Mouse (Mus musculus) heart, embryonic 14.5 days (tissue): ENCODE results near the gene Krtap4-9. TPM values are rescaled to one million over a fixed set of nuclear protein-coding genes. Genes with fewer than 3 reads are reported as not detected.
"Not testable (repeated sequence)": the region's sequence is repeated elsewhere in the genome, so short reads cannot be mapped to it uniquely, and the experiment has no call there.

ENCODE experiments used
- ATAC-seq: fragments of 200-750 bp; cut with Nextera tagmentation; 2 replicates; pipeline ENCODE4 v1.8.0; 2017; ENCODE audit warnings: low read depth, moderate TSS enrichment; ENCODE audit not compliant: insufficient number of reproducible peaks, insufficient read depth, low FRiP score
- H3K27ac ChIP-seq, 2 experiments: fragments of 200-500 bp in 1 of 2; fragments of 300-500 bp in 1 of 2; sonication (generic) in 1 of 2; replicated peaks in 1 of 2; 2 replicates each; pipeline ENCODE4 v1.5.1; 2012 to 2014; ENCODE audit warnings: low read depth in 2 of 2, low read length in 2 of 2, control low read depth in 1 of 2, mild to moderate bottlenecking in 1 of 2, mixed read lengths in 1 of 2; ENCODE audit not compliant: control insufficient read depth in 1 of 2, insufficient read depth in 1 of 2
- H3K27me3 ChIP-seq: fragments of 300-500 bp; sonication (generic); 2 replicates; pipeline ENCODE4 v1.6.1; 2014; ENCODE audit warnings: mild to moderate bottlenecking, low read length, control low read depth; ENCODE audit not compliant: control insufficient read depth, insufficient read depth
- H3K36me3 ChIP-seq: fragments of 300-500 bp; sonication (generic); 2 replicates; pipeline ENCODE4 v1.6.1; 2014; ENCODE audit warnings: mild to moderate bottlenecking, control low read depth, low read length, mixed read lengths; ENCODE audit not compliant: control insufficient read depth, insufficient read depth
- H3K4me1 ChIP-seq, 2 experiments: fragments of 200-500 bp in 1 of 2; fragments of 300-500 bp in 1 of 2; sonication (generic) in 1 of 2; 2 replicates each; pipeline ENCODE4 v1.6.1; 2012 to 2014; ENCODE audit warnings: low read length in 2 of 2, control low read depth in 1 of 2, mixed read lengths in 1 of 2; ENCODE audit not compliant: control insufficient read depth in 2 of 2, insufficient read depth in 2 of 2
- H3K4me2 ChIP-seq: fragments of 300-500 bp; sonication (generic); 2 replicates; pipeline ENCODE4 v1.6.1; 2014; ENCODE audit warnings: mild to moderate bottlenecking, low read length
- H3K4me3 ChIP-seq, 2 experiments: fragments of 200-500 bp in 1 of 2; fragments of 300-500 bp in 1 of 2; sonication (generic) in 1 of 2; 2 replicates each; pipeline ENCODE4 v1.5.1; 2012 to 2014; ENCODE audit warnings: low read length in 2 of 2, mild to moderate bottlenecking in 2 of 2, control low read depth in 1 of 2, low read depth in 1 of 2, moderate library complexity in 1 of 2; ENCODE audit not compliant: control insufficient read depth in 1 of 2, insufficient read depth in 1 of 2
- H3K9ac ChIP-seq: fragments of 300-500 bp; sonication (generic); 2 replicates; pipeline ENCODE4 v1.6.1; 2014; ENCODE audit warnings: mild to moderate bottlenecking, low read length
- H3K9me3 ChIP-seq: fragments of 300-500 bp; sonication (generic); 2 replicates; pipeline ENCODE4 v1.6.1; 2016; ENCODE audit warnings: low read length, control low read depth; ENCODE audit not compliant: control insufficient read depth
- WGBS: fragments of 180-500 bp; shearing (Covaris S2); extraction: QIAGEN DNeasy Blood & Tissue Kit; methylation state at CpG from one replicate; pipeline ENCODE4 v1.1.7; 2014; 5-methylcytosine and 5-hydroxymethylcytosine counted together
- polyA plus RNA-seq: library from polyadenylated mRNA; unstranded; fragments of >200 nt; fragmentation: Nextera tagmentation; extraction: Ambion mirVana; gene quantifications from 2 replicates; pipeline ENCODE4 v1.2.1, GENCODE M21; 2014

Krtap4-9 gene
- polyA plus RNA-seq = not detected in 2 replicates

DNA sequence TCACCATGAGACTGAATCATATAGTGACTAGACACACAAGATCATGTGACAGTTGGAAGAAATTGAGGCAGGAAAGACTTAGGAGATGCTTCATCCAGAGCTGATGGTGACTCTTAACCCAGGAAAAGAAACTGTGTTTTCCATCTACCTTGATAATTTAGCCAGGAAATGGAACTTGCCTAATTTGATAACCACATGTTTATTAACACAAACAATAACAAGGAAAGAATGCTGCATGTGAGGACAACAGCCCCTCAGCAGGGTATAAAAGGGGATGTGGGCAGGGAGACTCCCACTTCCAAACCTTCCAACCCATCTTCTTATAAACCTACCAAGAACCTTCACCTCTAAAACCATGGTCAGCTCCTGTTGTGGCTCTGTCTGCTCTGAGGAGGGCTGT, at the start of gene Krtap4-9:
Gene Krtap4-9, plus strand, starts transcription at position 301 of the 400 bp plus-strand sequence.
- not testable (repeated sequence) for H3K9me3 ChIP-seq, H3K36me3 ChIP-seq, ATAC-seq, H3K4me2 ChIP-seq, H3K9ac ChIP-seq, H3K4me1 ChIP-seq, H3K27me3 ChIP-seq, H3K4me3 ChIP-seq, H3K27ac ChIP-seq

GRCm38 (mm10) chr11:99743985-99744384, 41.0 kb upstream of the Krtap4-9 start:
- Histone ChIP-seq H3K36me3 (no peaks in the 10 kb centered on the region), H3K9me3 (no peaks in the 10 kb centered on the region), H3K27ac (no peak overlapping the region), H3K4me3 (no peak overlapping the region), H3K27me3 (no peaks in the 10 kb centered on the region), H3K4me1 (no peaks in the 10 kb centered on the region), H3K9ac (no peak overlapping the region), H3K4me2 (no peak overlapping the region)
- ATAC-seq = no peak
- WGBS = 73% methylated on average over 3 of the region's 3 CpGs

GRCm38 (mm10) chr11:99758877-99759276, 26.1 kb upstream of the Krtap4-9 start:
- WGBS = 89% methylated on average over 1 of the region's 1 CpGs
- no peaks in the 10 kb centered on the region for H3K36me3 ChIP-seq
- no peaks in the 10 kb centered on the region for H3K27me3 ChIP-seq
- no peak overlapping the region for H3K27ac ChIP-seq
- H3K9ac ChIP-seq = no peak overlapping the region
- no peaks in the 10 kb centered on the region for H3K4me1 ChIP-seq
- no peak overlapping the region for H3K4me3 ChIP-seq
- no peak for ATAC-seq
- no peaks in the 10 kb centered on the region for H3K9me3 ChIP-seq
- no peak overlapping the region for H3K4me2 ChIP-seq

DNA sequence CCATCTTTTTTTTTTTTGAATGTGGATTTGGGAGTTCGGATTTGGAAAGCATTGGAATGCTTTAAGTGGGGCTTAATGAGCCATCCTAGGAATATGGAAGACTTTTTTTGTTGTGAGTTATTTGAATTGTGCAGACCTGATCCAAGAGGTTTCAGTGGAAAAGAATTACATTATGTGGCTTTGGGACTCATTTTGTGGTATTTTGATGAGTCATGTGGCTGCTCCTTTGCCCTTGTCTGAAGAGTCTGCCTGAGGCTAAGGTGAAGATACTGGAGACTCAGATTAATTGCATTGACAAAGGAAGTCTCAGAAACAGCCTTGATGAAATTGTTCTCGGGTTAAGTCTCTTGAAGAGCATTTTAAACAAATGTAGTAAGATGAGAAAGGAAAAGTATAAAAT, 16.6 kb upstream of the Krtap4-9 start:
- Histone ChIP-seq H3K27me3 (no peaks in the 10 kb centered on the region), H3K36me3 (no peaks in the 10 kb centered on the region), H3K9ac (no peak overlapping the region), H3K4me3 (no peak overlapping the region), H3K27ac (no peak overlapping the region), H3K4me2 (no peak overlapping the region), H3K4me1 (no peaks in the 10 kb centered on the region), H3K9me3 (no peaks in the 10 kb centered on the region)
- 70% methylated on average over 2 of the region's 2 CpGs for WGBS
- ATAC-seq = no peak

GRCm38 (mm10) chr11:99772813-99773212, 12.2 kb upstream of the Krtap4-9 start, which contains the start of gene Gm11595:
Gene Gm11595 (minus strand): TSS chr11:99772913.
- not testable (repeated sequence) for ATAC-seq

GRCm38 (mm10) chr11:99778401-99778800, 6.6 kb upstream of the Krtap4-9 start:
- no peak overlapping the region for H3K4me2 ChIP-seq
- H3K27me3 ChIP-seq = no peaks in the 10 kb centered on the region
- H3K9ac ChIP-seq = no peak overlapping the region
- 71% methylated on average over 7 of the region's 7 CpGs for WGBS
- H3K4me1 ChIP-seq = no peaks in the 10 kb centered on the region
- H3K9me3 ChIP-seq = no peaks in the 10 kb centered on the region
- H3K4me3 ChIP-seq = no peak overlapping the region
- H3K27ac ChIP-seq = no peak overlapping the region
- H3K36me3 ChIP-seq = no peaks in the 10 kb centered on the region
- ATAC-seq = no peak

More at GRCm38 (mm10) chr11:99772813-99773212, 12.2 kb upstream of the Krtap4-9 start, which contains the start of gene Gm11595:
- H3K4me1 ChIP-seq, H3K4me3 ChIP-seq, H3K9ac ChIP-seq, H3K27me3 ChIP-seq, H3K9me3 ChIP-seq, H3K36me3 ChIP-seq, H3K27ac ChIP-seq, H3K4me2 ChIP-seq: not testable (repeated sequence)

GRCm38 (mm10) chr11:99780604-99781003, 4.4 kb upstream of the Krtap4-9 start, which contains the start of gene Krtap4-8:
Gene Krtap4-8 (minus strand): TSS chr11:99780704.
- ATAC-seq = no peak

DNA sequence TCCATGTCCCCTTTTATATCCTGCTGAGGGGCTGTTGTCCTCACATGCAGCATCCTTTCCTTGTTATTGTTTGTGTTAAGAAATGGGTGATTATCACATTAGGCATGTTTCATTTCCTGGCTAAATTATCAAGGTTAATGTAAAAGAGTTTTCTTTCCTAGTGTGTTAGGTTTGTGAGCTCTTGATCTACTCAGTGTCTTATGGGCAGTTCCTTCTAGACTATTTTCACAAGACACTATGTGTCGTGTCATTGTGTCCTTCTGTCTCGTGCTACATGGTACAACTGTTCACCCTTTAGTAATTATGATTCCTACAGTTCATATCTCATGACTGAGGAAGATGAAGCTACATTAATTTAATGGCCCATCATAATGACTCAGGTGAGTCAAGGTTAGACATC, 8.4 kb downstream of the Krtap4-9 start, which contains the start of gene Gm11596:
Gene Gm11596, minus strand, starts transcription at position 101 of the 400 bp plus-strand sequence.
- no peak within 1 kb of the TSS for H3K4me2 ChIP-seq
- no peaks in the 10 kb centered on the region for H3K4me1 ChIP-seq
- ATAC-seq = no peak

More at GRCm38 (mm10) chr11:99780604-99781003, 4.4 kb upstream of the Krtap4-9 start, which contains the start of gene Krtap4-8:
- Histone ChIP-seq H3K9ac (no peak within 1 kb of the TSS), H3K27ac (no peak within 1 kb of the TSS), H3K4me3 (no peak within 1 kb of the TSS), H3K4me1 (no peaks in the 10 kb centered on the region), H3K9me3 (no peaks in the 10 kb centered on the region), H3K27me3 (no peaks in the 10 kb centered on the region), H3K4me2 (no peak within 1 kb of the TSS), H3K36me3 (no peaks in the 10 kb centered on the region)
- 87% methylated on average over 2 of the region's 2 CpGs for WGBS

More for the DNA sequence above, 8.4 kb downstream of the Krtap4-9 start, which contains the start of gene Gm11596:
- Histone ChIP-seq H3K4me3 (no peak within 1 kb of the TSS), H3K36me3 (no peaks in the 10 kb centered on the region), H3K9ac (no peak within 1 kb of the TSS), H3K27ac (no peak within 1 kb of the TSS), H3K9me3 (no peaks in the 10 kb centered on the region), H3K27me3 (no peaks in the 10 kb centered on the region)
- 67% methylated on average over 2 of the region's 2 CpGs for WGBS
